ENCODE assay signal across 11 mouse cellular contexts in the genomic region with DNA sequence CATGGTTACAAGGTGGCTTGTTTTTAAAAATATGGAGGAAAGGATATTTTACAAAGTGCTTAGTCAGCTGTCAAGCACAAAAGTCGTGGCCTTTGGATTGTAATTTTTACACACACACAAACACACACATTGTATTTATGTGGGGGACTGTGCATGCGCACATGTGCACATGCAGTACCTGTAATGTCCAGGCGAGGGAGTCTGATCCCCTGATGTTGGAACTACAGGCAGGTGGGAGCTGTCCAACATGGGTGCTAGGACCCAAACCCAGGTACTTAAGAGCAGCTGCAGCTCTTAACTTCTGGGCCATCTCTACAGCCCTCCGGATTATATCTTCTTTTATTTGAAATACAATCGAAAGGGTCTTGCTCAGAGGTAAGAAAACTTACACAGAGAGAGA.
A peak's percentile ranks its signal among the peaks of the same experiment; 100 is the strongest.
DNase-seq lines count a peak whose midpoint lies in the region; ATAC-seq and TF ChIP-seq lines count a peak whose summit lies in the region.
"Had no signal": no experiment of that assay in that cellular context is flagged by ENCODE, and none has a peak within 500 bp of the region (broad histone marks: within the 10 kb centered on the region; RNA-seq: fewer than 3 reads in every experiment).

No protein-coding gene starts in this region.

- ATAC-seq in Patski, result no peak

- CTCF ChIA-PET in Patski (lab: Charles Lee), result no interaction called here

- H3K27ac ChIP-seq in left cerebral cortex, adult 2 months, result no peak overlapping the region
- H3K27ac ChIP-seq in testis, adult 2 months (ENCODE audit: control insufficient read depth, insufficient read depth, low read depth, low read length), result no peak overlapping the region
- H3K27ac ChIP-seq: liver, embryonic 13.5 days; neural tube, embryonic 13.5 days had no signal

- no peaks in the 10 kb centered on the region; the same call in 1 of the 2 replicates for H3K4me1 ChIP-seq in testis, adult 2 months (ENCODE audit: control insufficient read depth, insufficient read depth, low read length)
- H3K4me1 ChIP-seq: liver, embryonic 13.5 days; neural tube, embryonic 13.5 days had no signal

- POLR2A ChIA-PET in Patski (lab: Charles Lee), result no interaction called here

- no peak for TF ChIP-seq POLR2A in testis, adult 2 months (IDR thresholded peaks at IDR 0.05; ENCODE audit: control insufficient read depth, low read depth, low read length)

- H3K27me3 ChIP-seq in Patski, result no peaks in the 10 kb centered on the region
- no peaks in the 10 kb centered on the region for H3K27me3 ChIP-seq in testis, adult 2 months (ENCODE audit: control insufficient read depth, insufficient read depth, low read length)
- H3K27me3 ChIP-seq: CH12.LX; liver, embryonic 13.5 days; neural tube, embryonic 13.5 days had no signal

- H3K36me3 ChIP-seq in testis, adult 2 months (ENCODE audit: control insufficient read depth, insufficient read depth, low read length), result no peaks in the 10 kb centered on the region
- H3K36me3 ChIP-seq: liver, embryonic 13.5 days; neural tube, embryonic 13.5 days had no signal

- peak; percentile 28 to 32 for DNase-seq in cerebellum, postnatal 10 days
- no peak for DNase-seq in cerebellum, adult 9-11 months
- DNase-seq in left cerebral cortex, adult 2 months (ENCODE audit: extremely low spot score in 1 of 2, low spot score in 2 of 2), result no peak
- DNase-seq in left cerebral cortex, adult 8-10 months (ENCODE audit: low spot score in 2 of 2), result no peak
- DNase-seq in Patski (ENCODE audit: low read depth, low spot score), result no peak
- DNase-seq in urinary bladder, adult 2 months (ENCODE audit: low spot score), result no peak
- no peak for DNase-seq in right cerebral cortex, postnatal 10 days (ENCODE audit: low spot score in 2 of 2)
- DNase-seq: liver, embryonic 13.5 days had no signal

- intact Hi-C loops in left cerebral cortex, adult 2 months (cut with DNase I), result no loop called here

- in situ Hi-C loops in Patski (cut with MboI; ENCODE audit: low pct_unique_long_range_greater_than_20kb), result no loop called here

- H3K4me3 ChIP-seq in left cerebral cortex, adult 2 months, result no peak overlapping the region
- H3K4me3 ChIP-seq in testis, adult 2 months (ENCODE audit: control insufficient read depth, low read depth, low read length), result no peak overlapping the region
- H3K4me3 ChIP-seq: liver, embryonic 13.5 days; neural tube, embryonic 13.5 days had no signal

- TF ChIP-seq CTCF in left cerebral cortex, adult 2 months (IDR thresholded peaks at IDR 0.05), result peak; percentile 36
- TF ChIP-seq CTCF in Patski (IDR thresholded peaks at IDR 0.05), result peak; percentile 51
- peak; percentile 66; the same call in 1 of the 2 replicates for TF ChIP-seq CTCF in testis, adult 2 months (IDR thresholded peaks at IDR 0.05; ENCODE audit: control insufficient read depth, insufficient read depth, insufficient replicate concordance, low read depth, low read length)

Comparison
In these comparisons a context has a peak if more than half of its experiments do, and no peak if none do; other contexts are left out.
1. DNase-seq: peak in cerebellum, postnatal 10 days (2 of 2); none in cerebellum, adult 9-11 months (single experiment), left cerebral cortex, adult 2 months (0 of 2), left cerebral cortex, adult 8-10 months (0 of 2), Patski (single experiment), urinary bladder, adult 2 months (single experiment) and right cerebral cortex, postnatal 10 days (0 of 2).
2. Peak in every context shown above with its lines, with median percentiles within 50 percentile points of each other: CTCF ChIP-seq.